Mouse (Mus musculus) embryonic facial prominence, embryonic 12.5 days (tissue): ENCODE results near the gene Ktn1. TPM values are rescaled to one million over a fixed set of nuclear protein-coding genes. Genes with fewer than 3 reads are reported as not detected.

ENCODE experiments used
- ATAC-seq: fragments of 200-750 bp; cut with Nextera tagmentation; 2 replicates; pipeline ENCODE4 v1.8.0; 2017; ENCODE audit not compliant: insufficient number of reproducible peaks, insufficient read depth, low FRiP score, low TSS enrichment
- H3K27ac ChIP-seq: fragments of 300-500 bp; sonication (generic); 2 replicates; pipeline ENCODE4 v1.5.1; 2016; ENCODE audit warnings: mild to moderate bottlenecking
- H3K27me3 ChIP-seq: fragments of 300-500 bp; sonication (generic); 2 replicates; pipeline ENCODE4 v1.6.1; 2016; ENCODE audit warnings: mild to moderate bottlenecking, moderate library complexity
- H3K36me3 ChIP-seq: fragments of 300-500 bp; sonication (generic); 2 replicates; pipeline ENCODE4 v1.6.1; 2016; ENCODE audit warnings: mild to moderate bottlenecking
- H3K4me1 ChIP-seq: fragments of 300-500 bp; sonication (generic); 2 replicates; pipeline ENCODE4 v1.6.1; 2016
- H3K4me2 ChIP-seq: fragments of 300-500 bp; sonication (generic); replicated peaks from 2 replicates; pipeline ENCODE4 v1.6.1; 2016; ENCODE audit warnings: mild to moderate bottlenecking, moderate library complexity
- H3K4me3 ChIP-seq: fragments of 300-500 bp; sonication (generic); 2 replicates; pipeline ENCODE4 v1.5.1; 2016; ENCODE audit warnings: mild to moderate bottlenecking
- H3K9ac ChIP-seq: fragments of 300-500 bp; sonication (generic); 2 replicates; pipeline ENCODE4 v1.6.1; 2016; ENCODE audit warnings: mild to moderate bottlenecking, moderate library complexity
- H3K9me3 ChIP-seq: fragments of 300-500 bp; sonication (generic); 2 replicates; pipeline ENCODE4 v1.6.1; 2016; ENCODE audit warnings: mild to moderate bottlenecking, moderate library complexity
- WGBS: fragments of 180-500 bp; shearing (Covaris S2); methylation state at CpG from one replicate; pipeline ENCODE4 v1.1.7; 2016; 5-methylcytosine and 5-hydroxymethylcytosine counted together
- polyA plus RNA-seq: library from polyadenylated mRNA; unstranded; fragments of >200 nt; fragmentation: Nextera tagmentation; extraction: Ambion mirVana; gene quantifications from 2 replicates; pipeline ENCODE4 v1.2.1, GENCODE M21; 2016

Ktn1 gene
- polyA plus RNA-seq, 1 experiment from 2014 or later: 70.6 TPM

DNA sequence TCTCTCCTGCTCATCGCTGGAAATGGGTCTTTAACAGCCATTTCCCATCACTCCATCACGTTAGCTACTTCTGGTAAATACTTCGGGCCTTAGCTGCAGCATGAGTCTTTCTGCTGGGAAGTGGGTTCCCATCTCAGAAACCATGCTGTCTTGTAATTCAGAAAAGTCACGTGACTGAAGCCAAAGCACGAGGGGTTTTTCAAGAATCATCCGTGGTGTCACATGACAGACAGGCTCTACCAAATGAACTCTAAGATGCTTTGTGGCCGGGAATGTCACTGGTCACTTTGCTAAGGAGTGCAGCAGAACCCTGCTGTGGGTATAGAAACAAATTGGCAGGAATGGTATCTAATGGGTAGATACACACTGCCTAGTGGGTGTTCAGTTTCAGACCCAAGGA is 2.6 kb upstream of the Ktn1 start:
- H3K27ac ChIP-seq: no peak overlapping the region
- no peak overlapping the region for H3K4me3 ChIP-seq
- no peaks in the 10 kb centered on the region for H3K36me3 ChIP-seq
- no peak overlapping the region for H3K4me2 ChIP-seq
- H3K4me1 ChIP-seq: peaks cover 4% of the 10 kb centered on the region; the same call in 1 of the 2 replicates
- H3K9me3 ChIP-seq: no peaks in the 10 kb centered on the region
- H3K27me3 ChIP-seq: no peaks in the 10 kb centered on the region; the same call in 1 of the 2 replicates
- no peak overlapping the region for H3K9ac ChIP-seq
- WGBS: 54% methylated on average over 7 of the region's 7 CpGs
- no peak for ATAC-seq

DNA sequence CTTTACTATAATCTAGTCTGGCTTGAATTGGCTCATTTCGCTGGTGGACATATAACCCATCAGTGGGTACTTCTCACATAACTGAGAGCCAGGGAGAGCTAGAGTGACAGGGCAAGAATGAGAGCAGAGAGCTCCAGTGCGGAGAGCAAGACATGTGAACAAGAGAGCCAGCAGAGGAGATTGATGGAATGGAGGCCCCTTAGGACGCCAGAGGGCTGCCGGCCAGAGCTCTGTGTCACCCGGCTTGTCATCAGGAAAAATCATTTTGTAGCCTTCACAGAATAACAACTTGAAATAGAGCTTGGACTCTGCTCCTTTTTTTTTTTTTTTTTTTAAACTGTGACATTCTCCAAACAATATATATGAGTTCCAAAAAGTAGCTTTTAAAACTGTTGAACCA is 2.0 kb upstream of the Ktn1 start:
- Histone ChIP-seq H3K4me1 (peaks cover 8% of the 10 kb centered on the region), H3K27me3 (no peaks in the 10 kb centered on the region; the same call in 1 of the 2 replicates), H3K4me2 (no peak overlapping the region), H3K9me3 (no peaks in the 10 kb centered on the region), H3K27ac (no peak overlapping the region), H3K9ac (no peak overlapping the region), H3K4me3 (no peak overlapping the region), H3K36me3 (no peaks in the 10 kb centered on the region)
- ATAC-seq: no peak
- 55% methylated on average over 5 of the region's 5 CpGs for WGBS

DNA sequence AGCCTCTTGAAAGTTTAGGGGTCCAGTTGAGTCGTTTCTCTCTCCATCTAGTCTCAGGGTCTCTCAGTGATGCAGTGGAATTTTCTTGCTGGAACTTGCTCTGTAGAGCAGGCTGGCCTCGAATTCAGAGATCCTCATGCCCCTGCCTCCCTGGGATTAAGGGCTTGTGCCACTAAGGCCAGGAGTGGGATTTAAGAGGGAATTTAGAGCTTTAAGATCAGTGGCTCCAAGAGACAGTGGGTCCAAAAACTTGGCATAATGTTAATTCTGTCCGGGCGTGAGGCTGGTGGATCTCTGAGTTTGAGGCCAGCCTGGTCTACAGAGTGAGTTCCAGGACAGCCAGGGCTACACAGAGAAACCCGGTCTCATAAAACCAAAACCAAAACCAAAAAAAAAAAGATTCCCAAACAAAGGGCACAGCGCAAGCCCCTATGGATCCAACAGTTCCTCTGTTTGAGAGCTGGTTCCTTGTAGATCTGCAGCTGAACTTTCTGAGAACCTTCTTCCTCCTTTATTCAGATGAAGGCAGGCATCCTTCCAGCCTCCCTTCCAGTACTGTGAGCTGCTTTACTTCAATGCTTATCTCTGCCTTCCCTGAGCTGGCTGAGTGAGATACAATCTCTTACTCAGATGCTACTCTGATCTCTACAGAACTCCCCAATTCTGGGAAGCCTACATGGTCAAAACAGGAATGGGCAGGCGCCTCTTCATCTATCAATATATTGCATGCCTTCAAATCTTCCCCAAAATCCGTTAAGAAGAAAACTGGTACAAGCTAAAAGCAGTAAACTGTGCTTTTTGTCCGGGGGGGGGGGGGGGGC is 1.3 kb upstream of the Ktn1 start:
- WGBS: 70% methylated on average over 9 of the region's 9 CpGs
- no peak overlapping the region for H3K27ac ChIP-seq
- H3K4me3 ChIP-seq: no peak overlapping the region
- peaks cover 8% of the 10 kb centered on the region for H3K4me1 ChIP-seq
- no peaks in the 10 kb centered on the region for H3K9me3 ChIP-seq
- no peaks in the 10 kb centered on the region for H3K36me3 ChIP-seq
- no peaks in the 10 kb centered on the region; the same call in 1 of the 2 replicates for H3K27me3 ChIP-seq
- H3K9ac ChIP-seq: no peak overlapping the region
- H3K4me2 ChIP-seq: no peak overlapping the region
- no peak for ATAC-seq

GRCm38 (mm10) chr14:47648706-47649630 is 720 bp downstream of the Ktn1 start:
- peak; percentile 91 for ATAC-seq
- Histone ChIP-seq H3K4me3 (peak overlapping the region; percentile 92), H3K9me3 (no peaks in the 10 kb centered on the region), H3K4me2 (peak overlapping the region; percentile 74), H3K4me1 (peaks cover 8% of the 10 kb centered on the region), H3K36me3 (no peaks in the 10 kb centered on the region), H3K27me3 (no peaks in the 10 kb centered on the region; the same call in 1 of the 2 replicates), H3K9ac (peak overlapping the region; percentile 93), H3K27ac (peak overlapping the region; percentile 95)
- under 1% methylated on average over 73 of the region's 82 CpGs for WGBS

GRCm38 (mm10) chr14:47649631-47650337 is 1.5 kb downstream of the Ktn1 start:
- ATAC-seq: peak; percentile 72
- H3K4me3 ChIP-seq: peak overlapping the region; percentile 92
- peak overlapping the region; percentile 93 for H3K9ac ChIP-seq
- H3K27ac ChIP-seq: peak overlapping the region; percentile 95
- H3K36me3 ChIP-seq: no peaks in the 10 kb centered on the region
- H3K4me2 ChIP-seq: peak overlapping the region; percentile 74
- H3K4me1 ChIP-seq: peaks cover 8% of the 10 kb centered on the region
- no peaks in the 10 kb centered on the region for H3K9me3 ChIP-seq
- no peaks in the 10 kb centered on the region; the same call in 1 of the 2 replicates for H3K27me3 ChIP-seq
- WGBS: under 1% methylated on average over 46 of the region's 46 CpGs

GRCm38 (mm10) chr14:47650338-47650720 is 2.1 kb downstream of the Ktn1 start:
- no peaks in the 10 kb centered on the region for H3K36me3 ChIP-seq
- no peak for ATAC-seq
- H3K27ac ChIP-seq: no peak overlapping the region
- H3K9ac ChIP-seq: peak overlapping the region; percentile 93
- peaks cover 8% of the 10 kb centered on the region for H3K4me1 ChIP-seq
- peak overlapping the region; percentile 92 for H3K4me3 ChIP-seq
- WGBS: 32% methylated on average over 6 of the region's 6 CpGs
- H3K27me3 ChIP-seq: no peaks in the 10 kb centered on the region; the same call in 1 of the 2 replicates
- H3K4me2 ChIP-seq: peak overlapping the region; percentile 74
- H3K9me3 ChIP-seq: no peaks in the 10 kb centered on the region

GRCm38 (mm10) chr14:47651272-47651671 is 3.0 kb downstream of the Ktn1 start:
- WGBS: 71% methylated on average over 4 of the region's 4 CpGs
- no peak for ATAC-seq
- H3K4me3 ChIP-seq: no peak overlapping the region

GRCm38 (mm10) chr14:47655444-47655843 is 7.2 kb downstream of the Ktn1 start:
- Histone ChIP-seq H3K27ac (no peak overlapping the region), H3K9me3 (no peaks in the 10 kb centered on the region), H3K4me3 (no peak overlapping the region), H3K9ac (no peak overlapping the region), H3K4me2 (no peak overlapping the region), H3K4me1 (peaks cover 6% of the 10 kb centered on the region), H3K27me3 (no peaks in the 10 kb centered on the region), H3K36me3 (peaks cover 6% of the 10 kb centered on the region; the same call in 1 of the 2 replicates)
- no peak for ATAC-seq
- 88% methylated on average over 2 of the region's 2 CpGs for WGBS

More at GRCm38 (mm10) chr14:47651272-47651671, 3.0 kb downstream of the Ktn1 start:
- Histone ChIP-seq H3K27me3 (no peaks in the 10 kb centered on the region; the same call in 1 of the 2 replicates), H3K9ac (no peak overlapping the region), H3K4me2 (no peak overlapping the region), H3K27ac (no peak overlapping the region), H3K4me1 (peaks cover 8% of the 10 kb centered on the region), H3K9me3 (no peaks in the 10 kb centered on the region), H3K36me3 (peaks cover 2% of the 10 kb centered on the region; the same call in 1 of the 2 replicates)

GRCm38 (mm10) chr14:47663844-47664469 is 15.7 kb downstream of the Ktn1 start:
- Histone ChIP-seq H3K4me2 (no peak overlapping the region), H3K36me3 (peaks cover 8% of the 10 kb centered on the region; the same call in 1 of the 2 replicates), H3K4me1 (no peaks in the 10 kb centered on the region), H3K9ac (no peak overlapping the region), H3K9me3 (no peaks in the 10 kb centered on the region), H3K4me3 (no peak overlapping the region), H3K27me3 (no peaks in the 10 kb centered on the region), H3K27ac (no peak overlapping the region)
- WGBS: 89% methylated on average over 11 of the region's 11 CpGs
- ATAC-seq: no peak

- no peak overlapping the region for H3K4me3 ChIP-seq
- H3K27me3 ChIP-seq: no peaks in the 10 kb centered on the region
- H3K4me1 ChIP-seq: no peaks in the 10 kb centered on the region
- H3K36me3 ChIP-seq: peaks cover 13% of the 10 kb centered on the region
- H3K4me2 ChIP-seq: no peak overlapping the region
- no peaks in the 10 kb centered on the region for H3K9me3 ChIP-seq
- H3K27ac ChIP-seq: no peak overlapping the region
- H3K9ac ChIP-seq: no peak overlapping the region
- ATAC-seq: no peak
These were observed 16.2 kb downstream of the Ktn1 start for GRCm38 (mm10) chr14:47664470-47664864.
